Mouse (Mus musculus): ENCODE results near the gene Creb3l1.

GRCm38 (mm10) chr2:92066899-92067298 lies 42.6 kb upstream of the Creb3l1 start:
- TF ChIP-seq CTCF (IDR thresholded peaks at IDR 0.05; ENCODE audit: low read depth, low read length) (no peak), POLR2A (IDR thresholded peaks at IDR 0.05; ENCODE audit: insufficient read depth, low read length) (no peak)
